In the genomic region with DNA sequence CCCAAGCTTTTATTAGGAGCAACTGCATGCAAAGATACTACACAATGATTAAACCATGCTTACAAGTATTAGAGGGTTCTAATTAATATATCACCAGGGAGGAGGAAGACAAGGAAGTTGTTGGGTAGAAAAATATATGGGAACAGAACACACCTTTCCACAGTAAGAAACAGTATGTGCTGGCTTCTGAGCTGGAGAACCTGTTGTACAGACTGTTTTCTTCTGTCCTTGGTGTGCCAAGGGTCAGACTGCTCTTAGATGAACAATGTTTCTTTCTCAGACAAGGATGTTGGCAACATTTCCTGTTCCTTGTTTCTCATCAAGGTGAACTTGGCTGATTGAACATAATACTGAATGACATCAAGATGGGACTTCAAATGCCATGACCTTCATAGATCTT, we compare ENCODE assay signal across 21 mouse cellular contexts. TPM values are rescaled to one million over a fixed set of nuclear protein-coding genes. Genes with fewer than 3 reads are reported as not detected.
"Had no signal": no experiment of that assay in that cellular context is flagged by ENCODE, and none has a peak within 500 bp of the region (broad histone marks: within the 10 kb centered on the region; RNA-seq: fewer than 3 reads in every experiment).

No protein-coding gene starts in this region.

- H3K9me3 ChIP-seq: midbrain, embryonic 10.5 days; midbrain, embryonic 12.5 days; neural tube, embryonic 13.5 days; neural tube, embryonic 15.5 days; stomach, embryonic 15.5 days had no signal

- H3K4me3 ChIP-seq: midbrain, embryonic 10.5 days; midbrain, embryonic 12.5 days; myocyte; neural tube, embryonic 13.5 days; neural tube, embryonic 15.5 days; stomach, embryonic 15.5 days had no signal

- H3K27ac ChIP-seq: midbrain, embryonic 10.5 days; midbrain, embryonic 12.5 days; neural tube, embryonic 13.5 days; neural tube, embryonic 15.5 days; stomach, embryonic 15.5 days had no signal

- H3K27me3 ChIP-seq: midbrain, embryonic 12.5 days; neural tube, embryonic 13.5 days; stomach, embryonic 15.5 days had no signal

- H3K9ac ChIP-seq: lung, embryonic 14.5 days; midbrain, embryonic 12.5 days; neural tube, embryonic 13.5 days; neural tube, embryonic 15.5 days; stomach, embryonic 15.5 days had no signal

- H3K4me2 ChIP-seq: lung, embryonic 14.5 days; midbrain, embryonic 12.5 days; neural tube, embryonic 13.5 days; neural tube, embryonic 15.5 days; stomach, embryonic 15.5 days had no signal

- ATAC-seq: midbrain, embryonic 16.5 days had no signal

- H3K36me3 ChIP-seq: midbrain, embryonic 10.5 days; midbrain, embryonic 12.5 days; neural tube, embryonic 13.5 days; neural tube, embryonic 15.5 days; stomach, embryonic 15.5 days had no signal

- DNase-seq: lung, adult 18-20 months; lung, embryonic 14.5 days; lung, postnatal 10 days; lung, postnatal 4 days; midbrain, embryonic 14.5 days; retina, postnatal 1 day; right cerebral cortex, adult 18-20 months; right cerebral cortex, postnatal 25 days; right cerebral cortex, postnatal 4 days; thymus, adult 18-20 months; thymus, postnatal 14 days; thymus, postnatal 36 days had no signal

- H3K4me1 ChIP-seq: midbrain, embryonic 10.5 days; midbrain, embryonic 12.5 days; neural tube, embryonic 13.5 days; neural tube, embryonic 15.5 days; stomach, embryonic 15.5 days had no signal

RNA-seq across cellular contexts. Expression of gene Thpo, which starts 50.4 kb away (rescaled TPM):
- total RNA-seq: megakaryocyte, adult 5-6 weeks; megakaryocyte-erythroid progenitor cell, adult 5-6 weeks had no signal

RNA-seq across cellular contexts. Expression of gene Chrd, which starts 51.8 kb away (rescaled TPM):
- total RNA-seq: megakaryocyte, adult 5-6 weeks; megakaryocyte-erythroid progenitor cell, adult 5-6 weeks had no signal
